Mouse (Mus musculus) embryonic facial prominence, embryonic 13.5 days (tissue): ENCODE data around the gene Rab5if. TPM values are rescaled to one million over a fixed set of nuclear protein-coding genes. Genes with fewer than 3 reads are reported as not detected.
"Not testable (repeated sequence)": the region's sequence is repeated elsewhere in the genome, so short reads cannot be mapped to it uniquely, and the experiment has no call there.

Experiments used
- ATAC-seq: fragments of 200-750 bp; cut with Nextera tagmentation; 2 replicates; pipeline ENCODE4 v1.8.0; 2017; ENCODE audit warnings: low read depth; ENCODE audit not compliant: insufficient number of reproducible peaks, insufficient read depth, low FRiP score, low TSS enrichment
- H3K27ac ChIP-seq: fragments of 300-500 bp; sonication (generic); 2 replicates; pipeline ENCODE4 v1.5.1; 2015; ENCODE audit warnings: moderate library complexity, mild to moderate bottlenecking, inconsistent platforms
- H3K27me3 ChIP-seq: fragments of 300-500 bp; sonication (generic); 2 replicates; pipeline ENCODE4 v1.6.1; 2015; ENCODE audit warnings: mild to moderate bottlenecking, inconsistent platforms
- H3K36me3 ChIP-seq: fragments of 300-500 bp; sonication (generic); 2 replicates; pipeline ENCODE4 v1.6.1; 2015; ENCODE audit warnings: mild to moderate bottlenecking, inconsistent platforms
- H3K4me1 ChIP-seq: fragments of 300-500 bp; sonication (generic); 2 replicates; pipeline ENCODE4 v1.6.1; 2015; ENCODE audit warnings: inconsistent platforms
- H3K4me2 ChIP-seq: fragments of 300-500 bp; sonication (generic); 2 replicates; pipeline ENCODE4 v1.6.1; 2015; ENCODE audit warnings: moderate library complexity, mild to moderate bottlenecking, inconsistent platforms
- H3K4me3 ChIP-seq: fragments of 300-500 bp; sonication (generic); 2 replicates; pipeline ENCODE4 v1.5.1; 2015; ENCODE audit warnings: mild to moderate bottlenecking, inconsistent platforms
- H3K9ac ChIP-seq: fragments of 300-500 bp; sonication (generic); 2 replicates; pipeline ENCODE4 v1.6.1; 2015; ENCODE audit warnings: mild to moderate bottlenecking, inconsistent platforms
- H3K9me3 ChIP-seq: fragments of 300-500 bp; sonication (generic); 2 replicates; pipeline ENCODE4 v1.6.1; 2016; ENCODE audit warnings: inconsistent platforms
- WGBS: fragments of 180-500 bp; shearing (Covaris S2); methylation state at CpG from one replicate; pipeline ENCODE4 v1.1.7; 2015; ENCODE audit warnings: mixed read lengths; 5-methylcytosine and 5-hydroxymethylcytosine counted together
- polyA plus RNA-seq: library from polyadenylated mRNA; unstranded; fragments of >200 nt; fragmentation: Nextera tagmentation; extraction: Ambion mirVana; gene quantifications from 2 replicates; pipeline ENCODE4 v1.2.1, GENCODE M21; 2015

Rab5if gene
- polyA plus RNA-seq, 1 experiment from 2014 or later, result 158 TPM

- whole genome bisulfite sequencing, result under 1% methylated on average over 42 of the region's 42 CpGs
- peak overlapping the region; percentile 92 for H3K4me2 ChIP-seq
Observed at GRCm38 (mm10) chr2:156841028-156841840, 21.7 kb upstream of the Rab5if start.

GRCm38 (mm10) chr2:156841841-156842706 lies 20.9 kb upstream of the Rab5if start:
- no peaks in the 10 kb centered on the region for H3K27me3 ChIP-seq
- no peak for ATAC-seq

More at GRCm38 (mm10) chr2:156841028-156841840, 21.7 kb upstream of the Rab5if start:
- Histone ChIP-seq H3K36me3 (peaks cover 35% of the 10 kb centered on the region), H3K4me1 (peaks cover 57% of the 10 kb centered on the region), H3K9me3 (no peaks in the 10 kb centered on the region), H3K4me3 (peak overlapping the region; percentile 73), H3K27ac (peak overlapping the region; percentile 96), H3K9ac (peak overlapping the region; percentile 86), H3K27me3 (no peaks in the 10 kb centered on the region)
- ATAC-seq, result peak; percentile 24; the same call in 1 of the 2 replicates

GRCm38 (mm10) chr2:156842711-156843110 lies 20.2 kb upstream of the Rab5if start:
- peak overlapping the region; percentile 96 for H3K27ac ChIP-seq

More at GRCm38 (mm10) chr2:156841841-156842706, 20.9 kb upstream of the Rab5if start:
- H3K9ac ChIP-seq, result peak overlapping the region; percentile 86
- H3K27ac ChIP-seq, result peak overlapping the region; percentile 96
- H3K9me3 ChIP-seq, result no peaks in the 10 kb centered on the region
- peaks cover 36% of the 10 kb centered on the region for H3K36me3 ChIP-seq
- peaks cover 57% of the 10 kb centered on the region for H3K4me1 ChIP-seq
- WGBS, result 2% methylated on average over 20 of the region's 20 CpGs
- H3K4me3 ChIP-seq, result peak overlapping the region; percentile 73
- H3K4me2 ChIP-seq, result peak overlapping the region; percentile 92

GRCm38 (mm10) chr2:156843331-156843730 lies 19.6 kb upstream of the Rab5if start:
- H3K9ac ChIP-seq, result no peak overlapping the region
- H3K27me3 ChIP-seq, result no peaks in the 10 kb centered on the region
- peak overlapping the region; percentile 73 for H3K4me3 ChIP-seq
- H3K4me2 ChIP-seq, result peak overlapping the region; percentile 92
- 73% methylated on average over 10 of the region's 10 CpGs for WGBS
- peaks cover 61% of the 10 kb centered on the region for H3K4me1 ChIP-seq
- H3K36me3 ChIP-seq, result peaks cover 41% of the 10 kb centered on the region
- H3K27ac ChIP-seq, result no peak overlapping the region; the same call in 1 of the 2 replicates
- H3K9me3 ChIP-seq, result no peaks in the 10 kb centered on the region
- ATAC-seq, result no peak

More at GRCm38 (mm10) chr2:156842711-156843110, 20.2 kb upstream of the Rab5if start:
- ATAC-seq, result no peak
- Histone ChIP-seq H3K27me3 (no peaks in the 10 kb centered on the region), H3K4me3 (peak overlapping the region; percentile 73), H3K9ac (peak overlapping the region; percentile 86), H3K9me3 (no peaks in the 10 kb centered on the region), H3K4me2 (peak overlapping the region; percentile 92), H3K4me1 (peaks cover 60% of the 10 kb centered on the region), H3K36me3 (peaks cover 36% of the 10 kb centered on the region)
- 6% methylated on average over 11 of the region's 11 CpGs for WGBS

- Histone ChIP-seq H3K4me1 (peaks cover 50% of the 10 kb centered on the region), H3K27me3 (no peaks in the 10 kb centered on the region), H3K9me3 (no peaks in the 10 kb centered on the region), H3K27ac (peak overlapping the region; percentile 75), H3K4me2 (peak overlapping the region; percentile 44), H3K9ac (peak overlapping the region; percentile 49), H3K36me3 (peaks cover 54% of the 10 kb centered on the region), H3K4me3 (peak overlapping the region; percentile 14)
- WGBS, result 23% methylated on average over 10 of the region's 10 CpGs
- no peak for ATAC-seq
Observed at GRCm38 (mm10) chr2:156844715-156845114, 18.2 kb upstream of the Rab5if start.

GRCm38 (mm10) chr2:156847653-156848052 lies 15.3 kb upstream of the Rab5if start:
- Histone ChIP-seq H3K36me3 (peaks cover 79% of the 10 kb centered on the region), H3K27me3 (no peaks in the 10 kb centered on the region), H3K27ac (no peak overlapping the region), H3K4me2 (no peak overlapping the region), H3K4me1 (peaks cover 39% of the 10 kb centered on the region), H3K4me3 (no peak overlapping the region), H3K9ac (no peak overlapping the region), H3K9me3 (no peaks in the 10 kb centered on the region)
- ATAC-seq, result no peak
- 44% methylated on average over 6 of the region's 6 CpGs for WGBS

GRCm38 (mm10) chr2:156848526-156849182 lies 14.3 kb upstream of the Rab5if start:
- Histone ChIP-seq H3K9ac (no peak overlapping the region), H3K9me3 (no peaks in the 10 kb centered on the region), H3K4me2 (no peak overlapping the region), H3K36me3 (peaks cover 84% of the 10 kb centered on the region), H3K4me1 (peaks cover 29% of the 10 kb centered on the region), H3K4me3 (no peak overlapping the region), H3K27me3 (no peaks in the 10 kb centered on the region), H3K27ac (no peak overlapping the region)
- 91% methylated on average over 6 of the region's 6 CpGs for WGBS
- ATAC-seq, result no peak

- Histone ChIP-seq H3K9ac (no peak overlapping the region), H3K4me3 (no peak overlapping the region), H3K4me1 (peaks cover 16% of the 10 kb centered on the region), H3K27ac (no peak overlapping the region), H3K36me3 (peaks cover 76% of the 10 kb centered on the region), H3K27me3 (no peaks in the 10 kb centered on the region), H3K4me2 (no peak overlapping the region), H3K9me3 (no peaks in the 10 kb centered on the region)
- no peak for ATAC-seq
- 92% methylated on average over 5 of the region's 5 CpGs for WGBS
Observed at GRCm38 (mm10) chr2:156850505-156850904, 12.4 kb upstream of the Rab5if start.

GRCm38 (mm10) chr2:156853584-156853983 lies 9.3 kb upstream of the Rab5if start:
- H3K9me3 ChIP-seq, H3K4me1 ChIP-seq, H3K4me3 ChIP-seq, H3K4me2 ChIP-seq, H3K27me3 ChIP-seq, H3K9ac ChIP-seq, H3K27ac ChIP-seq: not testable (repeated sequence)
- 75% methylated on average over 10 of the region's 13 CpGs for WGBS
- peak; percentile 63; the same call in 1 of the 2 replicates for ATAC-seq
- H3K36me3 ChIP-seq, result peaks cover 65% of the 10 kb centered on the region

- peaks cover 61% of the 10 kb centered on the region for H3K36me3 ChIP-seq
- not testable (repeated sequence) for H3K27me3 ChIP-seq, H3K9me3 ChIP-seq, H3K4me2 ChIP-seq, H3K4me3 ChIP-seq, H3K9ac ChIP-seq
- 0 out of 2 replicates have a peak, but pooled peaks have one; percentile 13 for ATAC-seq
- H3K4me1 ChIP-seq, result peaks cover 16% of the 10 kb centered on the region
- 32% methylated on average over 13 of the region's 13 CpGs for WGBS
- H3K27ac ChIP-seq, result peak overlapping the region; percentile 28; the same call in 1 of the 2 replicates
Observed at GRCm38 (mm10) chr2:156853999-156854771, 8.7 kb upstream of the Rab5if start.
